Mouse (Mus musculus) frontal cortex, postnatal 36 days (tissue): ENCODE results near the gene Sema3g.

ENCODE experiments used
- DNase-seq, 2 experiments: peaks; one replicate each; pipeline ENCODE4 v3.0.0; 2022; ENCODE audit warnings: low spot score in 2 of 2

Gene Sema3g

DNA sequence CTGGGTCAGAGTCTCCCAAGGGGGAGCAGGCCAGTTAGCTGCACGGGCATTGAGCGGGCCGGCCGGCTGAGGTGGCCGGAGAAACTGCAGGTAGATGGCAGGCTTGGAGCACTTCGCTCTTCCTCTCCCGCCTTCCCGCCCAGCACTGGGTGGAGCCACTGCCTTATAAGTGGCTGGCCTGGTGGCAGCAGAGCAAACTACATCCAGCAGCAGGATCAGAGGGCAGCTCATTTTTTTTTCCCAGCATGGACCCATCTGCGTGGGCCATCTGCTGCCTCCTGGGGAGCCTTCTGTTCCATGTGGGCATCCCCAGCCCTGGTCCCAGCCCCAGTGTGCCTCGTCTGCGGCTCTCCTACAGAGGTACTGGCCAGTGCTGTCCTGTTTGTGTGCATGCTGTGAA, at the start of gene Sema3g:
Sema3g (plus strand) TSS at position 195 of the 400 bp plus-strand sequence.
- DNase-seq, result no peak

GRCm38 (mm10) chr14:31168425-31168824, 49.2 kb upstream of the Sema3g start, which contains the start of gene Stab1:
Gene Stab1 (minus strand): TSS chr14:31168641.
- DNase-seq, result no peak

- no peak for DNase-seq
Measured at GRCm38 (mm10) chr14:31169508-31169907, 48.2 kb upstream of the Sema3g start.

DNA sequence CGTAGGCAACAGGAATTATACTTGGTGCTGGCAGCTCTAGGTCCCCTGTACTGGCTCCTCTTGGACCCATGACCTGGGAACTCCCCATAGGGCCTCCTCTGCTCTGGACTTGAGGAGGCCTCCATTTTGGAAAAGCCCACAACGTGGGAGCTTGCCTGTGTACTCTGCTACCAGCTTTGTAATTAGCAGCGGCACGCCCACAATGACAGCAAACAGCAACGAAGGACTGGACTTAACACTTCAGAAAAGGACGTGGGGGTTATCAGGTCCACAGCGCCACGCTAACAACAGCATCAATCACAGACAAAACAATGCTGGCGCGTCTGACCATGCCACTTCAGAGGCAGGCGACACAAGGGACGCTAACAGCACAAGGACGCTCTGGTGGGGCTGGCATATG, 46.7 kb upstream of the Sema3g start:
- DNase-seq, result no peak

GRCm38 (mm10) chr14:31171386-31171785, 46.3 kb upstream of the Sema3g start:
- no peak for DNase-seq

DNA sequence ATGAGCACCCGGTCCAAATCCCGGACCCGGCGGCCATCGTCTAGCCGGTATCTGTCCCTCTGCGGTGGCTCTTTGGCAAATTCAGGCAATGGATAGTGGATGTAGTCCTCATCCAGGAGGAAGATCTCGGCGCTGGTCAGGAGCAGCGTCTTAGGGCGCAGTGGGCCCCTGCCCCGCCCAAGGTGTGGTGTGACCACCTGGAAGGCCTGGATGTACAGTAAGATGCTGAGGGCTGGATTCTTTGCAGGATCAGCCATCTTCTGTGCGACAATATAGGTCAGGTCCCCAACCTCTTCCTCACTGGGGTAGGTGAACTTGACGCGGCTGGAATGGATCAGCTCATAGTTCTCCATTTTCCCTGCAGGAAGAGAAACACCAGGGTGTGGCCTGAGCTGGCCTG, 45.8 kb upstream of the Sema3g start:
- no peak for DNase-seq

DNA sequence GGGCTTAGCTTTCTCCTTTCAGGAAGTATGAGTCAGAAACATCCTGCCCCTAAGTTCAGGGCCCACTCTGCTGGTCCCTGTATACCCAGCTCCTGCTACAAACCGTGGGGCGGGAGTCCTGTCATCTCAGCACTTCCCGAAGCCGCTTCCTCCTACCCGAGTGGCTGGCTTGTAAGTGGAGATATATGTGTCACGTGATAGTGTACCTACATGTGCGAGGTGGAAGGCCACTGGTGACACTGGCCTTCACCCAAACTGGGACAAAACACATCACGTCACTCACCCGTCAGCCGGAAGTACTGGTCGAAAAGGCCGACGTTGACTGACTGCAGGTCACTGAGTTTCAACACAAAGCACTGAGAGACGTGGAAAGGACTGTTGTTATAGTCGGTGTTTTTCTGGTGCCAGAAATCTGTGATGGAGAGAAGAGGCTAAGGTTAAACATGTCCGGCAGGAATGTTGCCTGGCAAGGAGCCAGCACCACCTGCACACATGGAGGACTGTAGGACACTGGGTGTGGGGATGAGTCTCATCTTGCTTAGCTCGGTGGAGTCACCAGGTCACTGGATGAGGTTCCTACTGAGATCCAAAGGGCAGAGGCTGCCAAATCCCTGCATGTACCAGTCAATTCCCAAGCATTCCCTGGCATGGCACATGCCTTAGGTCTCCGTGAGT, 44.7 kb upstream of the Sema3g start:
- no peak for DNase-seq

- DNase-seq, result no peak
Measured at GRCm38 (mm10) chr14:31173537-31173936, 44.1 kb upstream of the Sema3g start.

GRCm38 (mm10) chr14:31177287-31177686, 40.4 kb upstream of the Sema3g start:
- DNase-seq, result no peak

GRCm38 (mm10) chr14:31177715-31178114, 39.9 kb upstream of the Sema3g start:
- no peak for DNase-seq

- no peak for DNase-seq
Measured at GRCm38 (mm10) chr14:31179677-31180365, 37.8 kb upstream of the Sema3g start.

- DNase-seq, result no peak
Measured at GRCm38 (mm10) chr14:31181512-31181911, 36.1 kb upstream of the Sema3g start.

GRCm38 (mm10) chr14:31182786-31183290, 34.8 kb upstream of the Sema3g start:
- no peak for DNase-seq

GRCm38 (mm10) chr14:31183541-31183940, 34.1 kb upstream of the Sema3g start:
- DNase-seq, result no peak

DNA sequence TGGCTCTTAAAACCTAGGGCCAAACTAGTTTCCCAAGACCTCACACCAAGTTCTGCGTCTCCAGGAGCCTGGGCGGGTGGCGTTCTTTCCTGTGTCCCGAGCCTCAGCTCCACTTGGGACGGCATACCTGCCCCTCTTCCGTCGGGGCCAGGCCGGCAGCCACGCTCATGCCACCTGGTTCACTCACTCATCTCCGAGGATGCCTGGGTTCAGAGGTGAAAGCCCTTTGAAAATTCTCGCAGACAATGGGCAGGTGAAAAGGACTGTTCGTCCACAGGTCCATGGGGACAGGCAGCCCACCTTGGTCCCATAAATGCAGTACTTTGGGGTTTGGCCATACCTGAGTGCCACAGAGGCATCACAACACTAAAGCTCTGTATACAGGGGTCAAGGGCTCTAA, 33.5 kb upstream of the Sema3g start:
- DNase-seq, result no peak

DNA sequence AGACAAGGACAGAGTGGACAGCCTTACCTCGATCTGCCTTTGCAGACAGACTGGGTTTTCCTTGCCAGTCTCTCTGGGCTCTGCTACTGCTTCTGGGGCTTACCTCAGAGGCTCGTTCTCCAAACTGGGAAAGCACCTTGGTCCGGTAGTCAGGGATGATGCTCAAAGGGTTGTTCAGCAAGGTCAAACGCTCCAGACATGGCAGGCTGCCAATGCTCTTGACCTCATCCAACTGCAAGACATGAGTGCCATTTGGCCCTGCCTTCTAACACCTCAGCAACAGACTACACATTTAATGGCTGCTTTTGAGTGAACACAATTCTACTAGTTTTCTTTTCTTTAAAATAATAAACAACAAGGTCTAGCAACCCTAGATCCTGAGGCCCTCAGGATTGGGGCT, 31.0 kb upstream of the Sema3g start:
- DNase-seq, result no peak

DNA sequence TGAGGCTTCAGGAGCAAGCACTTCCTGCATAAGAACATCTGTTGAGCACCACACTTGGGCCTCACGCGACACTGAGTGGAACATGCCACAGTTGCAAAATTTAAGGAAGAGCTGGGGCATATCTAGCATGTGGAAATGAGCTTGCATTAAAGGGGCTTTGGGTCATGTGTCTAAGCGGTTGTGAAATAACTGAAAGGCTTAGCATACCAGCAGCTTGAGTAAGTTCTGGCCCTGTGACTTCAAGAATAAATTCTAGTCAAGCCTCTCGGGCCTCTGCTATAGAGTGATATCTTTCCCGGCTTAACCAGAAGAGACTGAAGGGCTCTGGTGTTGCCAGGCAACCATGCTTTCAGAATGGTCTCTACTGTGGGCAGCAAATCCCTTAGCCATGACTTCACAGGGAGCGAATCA, 28.9 kb upstream of the Sema3g start:
- no peak for DNase-seq

DNA sequence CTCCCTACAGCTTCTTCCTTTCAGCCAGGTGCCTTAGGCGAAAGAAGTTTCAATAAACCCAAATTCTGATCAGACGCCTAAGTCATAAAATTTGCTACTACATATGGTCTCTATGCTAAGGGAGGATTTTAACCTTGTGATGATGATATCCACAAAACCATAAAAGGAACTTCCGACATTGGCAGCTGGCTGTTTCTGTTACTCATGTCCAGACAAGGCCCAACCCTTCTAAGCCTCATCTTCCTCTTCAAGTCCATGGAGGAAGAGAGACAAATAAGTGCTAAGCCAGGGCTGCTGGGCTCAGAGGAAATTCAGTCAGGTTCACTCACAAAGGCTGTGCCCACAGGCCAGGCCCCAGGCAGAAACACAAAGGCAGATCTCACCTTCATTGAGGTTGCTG, 28.3 kb upstream of the Sema3g start:
- DNase-seq, result no peak

- DNase-seq, result no peak
Measured at GRCm38 (mm10) chr14:31191936-31192335, 25.7 kb upstream of the Sema3g start.

DNA sequence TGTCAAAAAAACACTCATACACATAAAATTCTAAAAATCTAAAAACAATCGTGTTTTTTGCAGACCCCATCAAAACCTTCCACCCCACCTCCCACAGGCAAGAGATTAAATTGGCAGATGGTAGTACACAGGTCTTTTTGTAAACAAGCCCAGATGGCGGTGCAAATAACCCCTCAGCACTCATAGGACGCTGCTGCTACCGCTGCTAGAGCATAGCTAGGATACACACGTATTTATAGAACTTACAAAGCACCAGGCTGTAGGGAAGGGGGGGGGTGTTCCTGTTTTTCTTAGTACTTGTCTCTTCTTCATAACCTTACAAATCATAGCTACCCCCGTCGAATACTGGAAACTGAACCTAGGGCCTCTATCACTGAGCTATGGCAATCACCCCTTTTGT, 23.9 kb upstream of the Sema3g start:
- DNase-seq, result no peak

DNA sequence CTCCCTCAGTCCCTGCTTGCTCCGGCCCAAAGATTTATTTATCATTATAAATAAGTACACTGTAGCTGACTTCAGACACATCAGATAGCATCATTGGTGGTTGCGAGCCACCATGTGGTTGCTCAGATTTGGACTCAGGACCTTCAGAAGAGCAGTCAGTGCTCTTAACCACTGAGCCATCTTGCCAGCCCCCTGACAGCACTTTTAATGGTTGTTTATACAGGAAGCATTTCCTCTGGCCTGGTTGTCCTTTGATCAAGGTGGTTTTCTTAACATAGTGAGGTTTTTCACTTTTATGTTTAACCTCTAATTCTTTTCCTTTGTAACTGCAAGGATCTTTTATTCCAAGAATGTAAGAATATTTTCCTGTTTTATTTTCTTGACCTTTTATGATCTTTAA, 23.2 kb upstream of the Sema3g start:
- DNase-seq, result no peak

- no peak for DNase-seq
Measured at GRCm38 (mm10) chr14:31194891-31195513, 22.7 kb upstream of the Sema3g start.

DNA sequence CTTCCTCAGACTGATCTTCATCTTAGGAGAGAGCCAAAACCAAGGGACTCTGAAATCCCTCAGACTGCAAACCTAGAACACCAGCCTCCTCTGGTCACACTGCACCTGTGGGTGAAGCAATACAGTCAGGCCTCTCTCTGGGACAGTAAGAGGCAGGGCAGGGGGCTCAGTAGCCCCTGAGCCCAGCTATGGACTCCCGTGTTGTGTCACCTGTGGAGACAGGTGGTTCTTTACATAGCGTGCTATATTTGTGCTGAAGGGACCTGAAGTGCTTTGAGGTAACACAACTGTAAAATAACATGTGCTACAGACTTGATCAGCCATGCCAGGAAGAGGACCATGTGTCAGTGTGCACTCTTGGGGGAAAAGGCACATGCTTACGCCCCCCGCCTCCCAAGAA, 22.1 kb upstream of the Sema3g start:
- no peak for DNase-seq
